Mouse (Mus musculus) cerebellum, adult 2 months (tissue): ENCODE data around the gene Lpcat2b. TPM values are rescaled to one million over a fixed set of nuclear protein-coding genes. Genes with fewer than 3 reads are reported as not detected.

Experiments used
- DNase-seq, 2 experiments: peaks; one replicate each; pipeline ENCODE4 v3.0.0; 2021
- H3K27ac ChIP-seq: fragments of 200-500 bp; 2 replicates; pipeline ENCODE4 v1.5.1; 2012; ENCODE audit warnings: low read length, control low read depth, inconsistent platforms; ENCODE audit not compliant: insufficient read depth
- H3K27me3 ChIP-seq: fragments of 200-500 bp; 2 replicates; pipeline ENCODE4 v1.6.1; 2012; ENCODE audit warnings: inconsistent platforms, mild to moderate bottlenecking, low read length, moderate library complexity; ENCODE audit not compliant: control insufficient read depth, insufficient read depth
- H3K4me1 ChIP-seq: fragments of 200-500 bp; 2 replicates; pipeline ENCODE4 v1.6.1; 2011; ENCODE audit warnings: low read length; ENCODE audit not compliant: control insufficient read depth, insufficient read depth
- H3K4me3 ChIP-seq: fragments of 200-500 bp; replicated peaks from 2 replicates; pipeline ENCODE3; 2011; ENCODE audit warnings: mild to moderate bottlenecking, low read depth, low read length, control low read depth; ENCODE audit not compliant: insufficient read depth
- CTCF ChIP-seq: fragments of 200-500 bp; IDR thresholded peaks from 2 replicates; pipeline ENCODE4 v1.5.1; 2011; ENCODE audit warnings: low read depth, mild to moderate bottlenecking, control low read depth, low read length, moderate library complexity, borderline replicate concordance; ENCODE audit not compliant: insufficient read depth
- POLR2A ChIP-seq: fragments of 200-500 bp; IDR thresholded peaks from 2 replicates; pipeline ENCODE4 v1.6.1; 2011; ENCODE audit warnings: low read length, control low read depth, borderline replicate concordance; ENCODE audit not compliant: insufficient read depth
- WGBS: fragments of 180-500 bp; shearing (Covaris S2); methylation state at CpG from one replicate; pipeline ENCODE4 v1.1.7; 2018; 5-methylcytosine and 5-hydroxymethylcytosine counted together
- polyA plus RNA-seq: library from polyadenylated mRNA; depleted of rRNA; stranded (reverse); fragments of >200 nt; gene quantifications from 2 replicates; pipeline ENCODE4 v1.2.3, GENCODE M21; 2012

The Lpcat2b gene
- polyA plus RNA-seq, 1 experiment, result 0.05 TPM

- 89% methylated on average over 6 of the region's 6 CpGs for WGBS
- no peaks in the 10 kb centered on the region; the same call in 1 of the 2 replicates for H3K4me1 ChIP-seq
- no peaks in the 10 kb centered on the region for H3K27me3 ChIP-seq
- peak; percentile 18 to 22 for DNase-seq
- no peak overlapping the region for H3K27ac ChIP-seq
- TF ChIP-seq CTCF (no peak), POLR2A (no peak)
- no peak overlapping the region for H3K4me3 ChIP-seq
Measured at GRCm38 (mm10) chr5:107436587-107437209, 5.3 kb downstream of the Lpcat2b start.

GRCm38 (mm10) chr5:107437464-107438281 lies 6.3 kb downstream of the Lpcat2b start, which contains the start of gene Btbd8:
TSS of gene Btbd8 (plus strand) at chr5:107437997.
- no peaks in the 10 kb centered on the region for H3K27me3 ChIP-seq
- TF ChIP-seq CTCF, result no peak
- TF ChIP-seq POLR2A, result peak; percentile 70; the same call in 1 of the 2 replicates
- H3K27ac ChIP-seq, result peak within 1 kb of the TSS; percentile 77

DNA sequence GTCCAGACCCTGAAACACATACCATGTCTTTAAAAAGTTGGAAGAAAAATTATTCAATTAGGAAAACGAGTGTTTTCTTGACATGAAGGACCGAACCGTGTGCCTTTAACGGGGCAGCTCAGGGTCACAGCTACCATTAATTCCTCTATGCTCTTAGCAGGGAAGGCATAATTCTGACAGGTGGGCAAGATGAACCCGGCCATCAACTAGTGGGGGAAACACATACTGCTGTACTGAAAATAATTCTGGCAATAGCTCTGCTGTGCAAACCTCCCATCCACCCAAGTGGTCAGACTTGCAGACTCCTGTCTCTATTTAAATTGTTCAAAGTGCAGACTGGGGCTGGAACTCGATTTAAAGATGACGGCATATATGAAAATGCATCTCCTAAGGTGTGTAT lies 7.0 kb downstream of the Lpcat2b start:
- TF ChIP-seq CTCF, result no peak
- TF ChIP-seq POLR2A, result no peak
- H3K27ac ChIP-seq, result peak overlapping the region; percentile 77
- 15% methylated on average over 7 of the region's 7 CpGs for WGBS
- DNase-seq, result no peak
- H3K4me1 ChIP-seq, result no peaks in the 10 kb centered on the region; the same call in 1 of the 2 replicates
- H3K27me3 ChIP-seq, result no peaks in the 10 kb centered on the region
- peak overlapping the region; percentile 91 for H3K4me3 ChIP-seq

More at GRCm38 (mm10) chr5:107437464-107438281, 6.3 kb downstream of the Lpcat2b start, which contains the start of gene Btbd8:
- Histone ChIP-seq H3K4me3 (peak within 1 kb of the TSS; percentile 91), H3K4me1 (no peaks in the 10 kb centered on the region; the same call in 1 of the 2 replicates)
- WGBS, result under 1% methylated on average over 51 of the region's 51 CpGs
- peak; percentile 95 to 96 for DNase-seq

- DNase-seq, result no peak
- Histone ChIP-seq H3K4me3 (no peak overlapping the region), H3K4me1 (no peaks in the 10 kb centered on the region; the same call in 1 of the 2 replicates), H3K27ac (no peak overlapping the region), H3K27me3 (no peaks in the 10 kb centered on the region)
- TF ChIP-seq CTCF (no peak), POLR2A (no peak)
- 82% methylated on average over 5 of the region's 5 CpGs for WGBS
Measured at GRCm38 (mm10) chr5:107441881-107442280, 10.5 kb downstream of the Lpcat2b start.

DNA sequence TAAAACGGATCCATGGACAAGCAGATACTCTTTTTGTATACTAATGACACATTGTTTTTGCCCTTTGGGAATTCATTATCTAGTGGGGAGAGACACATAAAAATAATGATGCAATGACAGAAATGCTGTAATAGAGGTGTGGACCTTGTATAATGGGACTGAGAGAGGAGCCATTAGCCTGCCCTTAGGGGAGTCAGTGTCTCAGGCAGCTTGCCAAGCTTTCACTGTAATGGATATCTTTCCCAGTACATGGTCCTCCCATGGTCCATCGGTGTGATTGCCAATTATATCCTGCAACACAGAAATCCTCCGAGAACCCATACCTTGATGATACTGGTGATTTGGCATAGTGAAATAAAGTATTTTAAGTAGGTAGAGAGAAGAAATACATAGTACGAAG lies 12.9 kb downstream of the Lpcat2b start:
- no peak for TF ChIP-seq CTCF
- no peak for TF ChIP-seq POLR2A
- 88% methylated on average over 4 of the region's 4 CpGs for WGBS
- DNase-seq, result no peak
- H3K27ac ChIP-seq, result no peak overlapping the region
- H3K4me1 ChIP-seq, result no peaks in the 10 kb centered on the region
- H3K27me3 ChIP-seq, result no peaks in the 10 kb centered on the region
- H3K4me3 ChIP-seq, result no peak overlapping the region

DNA sequence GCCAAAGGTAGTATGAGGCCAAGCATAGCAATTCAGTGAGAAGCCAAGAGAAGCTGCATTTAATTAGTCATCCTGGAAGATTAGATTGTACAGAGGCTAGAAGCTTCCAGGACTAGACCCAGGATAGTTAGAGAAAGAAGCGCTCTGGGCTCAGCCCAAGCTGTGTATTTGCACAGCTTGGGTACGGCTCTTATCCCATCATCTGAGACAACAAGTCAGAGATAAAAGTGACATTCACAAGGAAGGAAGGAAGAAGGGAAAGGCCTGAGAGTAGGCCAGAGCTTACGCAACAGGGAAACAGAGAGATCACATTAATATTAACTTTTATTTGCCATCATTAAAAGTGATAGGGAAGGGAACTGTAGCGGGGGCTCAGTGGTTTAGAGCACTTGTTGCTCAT lies 16.6 kb downstream of the Lpcat2b start:
- no peak overlapping the region for H3K27ac ChIP-seq
- no peaks in the 10 kb centered on the region for H3K4me1 ChIP-seq
- WGBS, result 95% methylated on average over 4 of the region's 4 CpGs
- H3K4me3 ChIP-seq, result no peak overlapping the region
- TF ChIP-seq POLR2A (no peak), CTCF (no peak)
- no peaks in the 10 kb centered on the region for H3K27me3 ChIP-seq
- no peak for DNase-seq

GRCm38 (mm10) chr5:107448784-107449183 lies 17.4 kb downstream of the Lpcat2b start:
- DNase-seq, result no peak
- H3K4me1 ChIP-seq, result no peaks in the 10 kb centered on the region

DNA sequence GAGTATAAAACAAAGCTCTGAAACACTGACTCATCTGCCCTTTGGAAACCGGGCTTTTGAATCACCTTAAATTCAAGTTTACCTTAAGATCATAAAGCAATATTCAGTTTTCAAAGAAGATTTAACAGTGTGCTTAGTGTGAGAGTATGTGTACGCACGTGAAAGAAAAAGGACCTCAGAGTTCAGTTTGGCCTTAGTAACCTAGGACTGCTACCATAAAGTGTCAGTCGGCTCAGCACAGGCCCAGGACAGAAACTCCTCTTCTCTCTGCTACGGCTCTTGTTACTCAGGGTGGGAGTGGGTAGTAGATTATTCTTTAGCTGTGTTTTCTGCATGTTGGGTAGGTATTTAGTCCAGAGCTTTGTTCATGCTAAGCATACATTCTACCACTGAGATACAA lies 18.3 kb downstream of the Lpcat2b start:
- no peak for DNase-seq
- H3K27ac ChIP-seq, result no peak overlapping the region
- WGBS, result 94% methylated on average over 5 of the region's 5 CpGs
- TF ChIP-seq CTCF (no peak), POLR2A (no peak)
- no peaks in the 10 kb centered on the region for H3K4me1 ChIP-seq
- H3K4me3 ChIP-seq, result no peak overlapping the region
- H3K27me3 ChIP-seq, result no peaks in the 10 kb centered on the region

More at GRCm38 (mm10) chr5:107448784-107449183, 17.4 kb downstream of the Lpcat2b start:
- WGBS, result 96% methylated on average over 4 of the region's 4 CpGs
- Histone ChIP-seq H3K27me3 (no peaks in the 10 kb centered on the region), H3K4me3 (no peak overlapping the region), H3K27ac (no peak overlapping the region)
- TF ChIP-seq CTCF (no peak), POLR2A (no peak)
